Mouse (Mus musculus) MEL (cell line): ENCODE measurements around the gene Cbfa2t2. TPM values are rescaled to one million over a fixed set of nuclear protein-coding genes. Genes with fewer than 3 reads are reported as not detected.

Source experiments
- DNase-seq: peaks from one replicate; pipeline ENCODE4 v3.0.0; 2011; ENCODE audit warnings: low read depth, low spot score
- H3K27ac ChIP-seq: 2 replicates; pipeline ENCODE4 v1.5.1; 2012; ENCODE audit warnings: low read depth, mild to moderate bottlenecking, control low read depth, low read length, moderate library complexity; ENCODE audit not compliant: control insufficient read depth
- H3K27me3 ChIP-seq, 2 experiments: fragments of 150-350 bp in 1 of 2; sonication (generic) in 1 of 2; 2 replicates each; pipeline ENCODE4 v1.6.1; 2012; ENCODE audit warnings: low read length in 2 of 2, mild to moderate bottlenecking in 2 of 2, improper control_type of control experiment in 1 of 2, moderate library complexity in 1 of 2; ENCODE audit not compliant: insufficient read depth in 2 of 2, control insufficient read depth in 1 of 2
- H3K36me3 ChIP-seq, 2 experiments: 2 replicates each; pipeline ENCODE4 v1.6.1; 2012 to 2014; ENCODE audit warnings: low read length in 2 of 2, improper control_type of control experiment in 1 of 2, inconsistent platforms in 1 of 2, mild to moderate bottlenecking in 1 of 2; ENCODE audit not compliant: insufficient read depth in 2 of 2, control insufficient read depth in 1 of 2
- H3K4me1 ChIP-seq, 2 experiments: fragments of 150-350 bp in 1 of 2; sonication (generic) in 1 of 2; 2 replicates each; pipeline ENCODE4 v1.6.1; 2012; ENCODE audit warnings: low read length in 2 of 2, improper control_type of control experiment in 1 of 2, mild to moderate bottlenecking in 1 of 2; ENCODE audit not compliant: insufficient read depth in 2 of 2, control insufficient read depth in 1 of 2
- H3K4me3 ChIP-seq, 2 experiments: fragments of 150-350 bp in 1 of 2; sonication (generic) in 1 of 2; 2 replicates each; pipeline ENCODE4 v1.5.1; 2012; ENCODE audit warnings: low read depth in 2 of 2, low read length in 2 of 2, mild to moderate bottlenecking in 2 of 2, moderate library complexity in 2 of 2, control low read depth in 1 of 2, improper control_type of control experiment in 1 of 2; ENCODE audit not compliant: control insufficient read depth in 1 of 2, insufficient read depth in 1 of 2
- H3K79me2 ChIP-seq: 2 replicates; pipeline ENCODE4 v1.6.1; 2012; ENCODE audit warnings: mild to moderate bottlenecking, low read length, moderate library complexity; ENCODE audit not compliant: control insufficient read depth, poor library complexity, insufficient read depth
- H3K9ac ChIP-seq: 2 replicates; pipeline ENCODE4 v1.6.1; 2012; ENCODE audit warnings: low read depth, mild to moderate bottlenecking, control low read depth, low read length, moderate library complexity; ENCODE audit not compliant: control insufficient read depth, poor library complexity, severe bottlenecking
- H3K9me3 ChIP-seq: fragments of 150-350 bp; sonication (generic); replicated peaks from 2 replicates; pipeline ENCODE4 v1.6.1; 2012; ENCODE audit warnings: mild to moderate bottlenecking, low read length, improper control_type of control experiment, moderate library complexity; ENCODE audit not compliant: insufficient read depth
- BHLHE40 ChIP-seq: IDR thresholded peaks from 2 replicates; pipeline ENCODE4 v1.6.1; 2012; ENCODE audit warnings: low read depth, mild to moderate bottlenecking, inconsistent platforms, low read length, improper control_type of control experiment, borderline replicate concordance
- CHD1 ChIP-seq: IDR thresholded peaks from 2 replicates; pipeline ENCODE4 v1.6.1; 2012; ENCODE audit warnings: low read depth, mild to moderate bottlenecking, inconsistent platforms, low read length, improper control_type of control experiment
- E2F4 ChIP-seq: IDR thresholded peaks from 2 replicates; pipeline ENCODE4 v1.6.1; 2011; ENCODE audit warnings: low read depth, low read length, improper control_type of control experiment, borderline replicate concordance
- ELF1 ChIP-seq: IDR thresholded peaks from 2 replicates; pipeline ENCODE4 v1.6.1; 2014; ENCODE audit warnings: low read depth, mild to moderate bottlenecking, inconsistent platforms, low read length, improper control_type of control experiment, moderate library complexity
- ETS1 ChIP-seq: IDR thresholded peaks from 2 replicates; pipeline ENCODE4 v1.6.1; 2012; ENCODE audit warnings: low read depth, mild to moderate bottlenecking, inconsistent platforms, low read length, improper control_type of control experiment, moderate library complexity
- GABPA ChIP-seq: IDR thresholded peaks from 2 replicates; pipeline ENCODE4 v1.6.1; 2012; ENCODE audit warnings: low read depth, mild to moderate bottlenecking, inconsistent platforms, low read length, improper control_type of control experiment, moderate library complexity
- GATA1 ChIP-seq: IDR thresholded peaks from 2 replicates; pipeline ENCODE4 v1.6.1; 2011; ENCODE audit warnings: low read depth, low read length, improper control_type of control experiment
- MAFK ChIP-seq: IDR thresholded peaks from 2 replicates; pipeline ENCODE4 v1.6.1; 2011; ENCODE audit warnings: low read depth, mild to moderate bottlenecking, low read length, improper control_type of control experiment, borderline replicate concordance
- MAX ChIP-seq: IDR thresholded peaks from 2 replicates; pipeline ENCODE4 v1.6.1; 2011; ENCODE audit warnings: low read length, improper control_type of control experiment
- MAZ ChIP-seq: IDR thresholded peaks from 2 replicates; pipeline ENCODE4 v1.6.1; 2012; ENCODE audit warnings: low read depth, mild to moderate bottlenecking, inconsistent platforms, low read length, improper control_type of control experiment
- MXI1 ChIP-seq: IDR thresholded peaks from 2 replicates; pipeline ENCODE4 v1.6.1; 2011; ENCODE audit warnings: mild to moderate bottlenecking, low read depth, low read length, improper control_type of control experiment
- MYC ChIP-seq: IDR thresholded peaks from 2 replicates; pipeline ENCODE4 v1.6.1; 2011; ENCODE audit warnings: low read depth, mild to moderate bottlenecking, low read length, improper control_type of control experiment, moderate library complexity
- NELFE ChIP-seq: IDR thresholded peaks from 2 replicates; pipeline ENCODE4 v1.6.1; 2011; ENCODE audit warnings: low read depth, low read length, improper control_type of control experiment
- NRF1 ChIP-seq: IDR thresholded peaks from 2 replicates; pipeline ENCODE4 v1.6.1; 2014; ENCODE audit warnings: low read depth, mild to moderate bottlenecking, inconsistent platforms, low read length, improper control_type of control experiment, moderate library complexity; ENCODE audit not compliant: poor library complexity, insufficient read depth, severe bottlenecking
- POLR2A ChIP-seq, 2 experiments: IDR thresholded peaks; 2 replicates each; pipeline ENCODE4 v1.6.1; 2011 to 2012; ENCODE audit warnings: low read length in 2 of 2, mild to moderate bottlenecking in 2 of 2, control low read depth in 1 of 2, improper control_type of control experiment in 1 of 2, low read depth in 1 of 2, moderate library complexity in 1 of 2; ENCODE audit not compliant: control insufficient read depth in 1 of 2, insufficient read depth in 1 of 2, poor library complexity in 1 of 2
- POLR2AphosphoS5 ChIP-seq: IDR thresholded peaks from 2 replicates; pipeline ENCODE4 v1.6.1; 2012; ENCODE audit warnings: low read depth, borderline replicate concordance, mild to moderate bottlenecking, inconsistent platforms, low read length, moderate library complexity, mixed read lengths
- SIN3A ChIP-seq: IDR thresholded peaks from 2 replicates; pipeline ENCODE4 v1.6.1; 2012; ENCODE audit warnings: low read length, improper control_type of control experiment, inconsistent platforms
- SMC3 ChIP-seq: IDR thresholded peaks from 2 replicates; pipeline ENCODE4 v1.6.1; 2011; ENCODE audit warnings: low read depth, low read length, improper control_type of control experiment
- TCF12 ChIP-seq: IDR thresholded peaks from 2 replicates; pipeline ENCODE4 v1.6.1; 2014; ENCODE audit warnings: low read depth, mild to moderate bottlenecking, inconsistent platforms, low read length, improper control_type of control experiment, moderate library complexity
- USF1 ChIP-seq: IDR thresholded peaks from 2 replicates; pipeline ENCODE4 v1.6.1; 2014; ENCODE audit warnings: low read depth, mild to moderate bottlenecking, inconsistent platforms, low read length, improper control_type of control experiment, moderate library complexity
- USF2 ChIP-seq, 2 experiments: IDR thresholded peaks; 2 replicates each; pipeline ENCODE4 v1.6.1; 2011 to 2012; ENCODE audit warnings: improper control_type of control experiment in 2 of 2, low read length in 2 of 2, borderline replicate concordance in 1 of 2, inconsistent platforms in 1 of 2, low read depth in 1 of 2, mild to moderate bottlenecking in 1 of 2; ENCODE audit not compliant: insufficient read depth in 1 of 2
- ZC3H11A ChIP-seq: IDR thresholded peaks from 2 replicates; pipeline ENCODE4 v1.6.1; 2012; ENCODE audit warnings: low read depth, mild to moderate bottlenecking, inconsistent platforms, low read length, improper control_type of control experiment
- ZNF384 ChIP-seq: IDR thresholded peaks from 2 replicates; pipeline ENCODE4 v1.6.1; 2012; ENCODE audit warnings: low read depth, mild to moderate bottlenecking, inconsistent platforms, low read length, improper control_type of control experiment
- polyA plus RNA-seq, 2 experiments: library from polyadenylated mRNA; stranded (reverse) in 1 of 2; unstranded in 1 of 2; fragments of >175 nt in 1 of 2; fragments of >200 nt in 1 of 2; gene quantifications; 2 replicates each; pipeline versions ENCODE4 v1.2.1 to v1.2.4; 2012; ENCODE audit warnings: low replicate concordance in 2 of 2, low read depth in 1 of 2; ENCODE audit not compliant: insufficient read length in 2 of 2, insufficient read depth in 1 of 2, missing spikeins in 1 of 2
- total RNA-seq: library from RNA; depleted of rRNA; stranded (reverse); fragments of 300-350 nt; gene quantifications from 2 replicates; pipeline ENCODE4 v1.2.3, GENCODE M21; 2012

The Cbfa2t2 gene
- total and polyA plus RNA-seq, 3 experiments, result 5.9 to 23.1 TPM; not detected in 1

- Histone ChIP-seq H3K36me3 (peaks cover 0 to 25% of the 10 kb centered on the region in 2 experiments; a peak in 2 of 4 replicates), H3K79me2 (peaks cover 15% of the 10 kb centered on the region), H3K9me3 (no peaks in the 10 kb centered on the region), H3K4me1 (peaks cover 2 to 16% of the 10 kb centered on the region in 2 experiments; a peak in 3 of 4 replicates), H3K27me3 (no peaks in the 10 kb centered on the region), H3K27ac (no peak overlapping the region), H3K4me3 (no peak overlapping the region), H3K9ac (no peak overlapping the region)
- no peak for DNase-seq
- no peak for TF ChIP-seq POLR2AphosphoS5
- TF ChIP-seq GABPA, result no peak
- TF ChIP-seq SMC3, result no peak
- no peak for TF ChIP-seq MAFK
- no peak for TF ChIP-seq SIN3A
- TF ChIP-seq ELF1, result no peak
- TF ChIP-seq NRF1, result no peak
- no peak for TF ChIP-seq ZC3H11A
- TF ChIP-seq NELFE, result no peak
- TF ChIP-seq MYC, result no peak
- TF ChIP-seq MAZ, result no peak
- no peak for TF ChIP-seq GATA1
- TF ChIP-seq CHD1, result no peak
- no peak for TF ChIP-seq BHLHE40
- TF ChIP-seq E2F4, result no peak
- TF ChIP-seq TCF12, result no peak
- no peak for TF ChIP-seq USF2 (IDR thresholded peaks at IDR 0.05; ENCODE audit: borderline replicate concordance in 1 of 2, insufficient read depth in 1 of 2, low read depth in 1 of 2, low read length in 2 of 2)
- TF ChIP-seq POLR2A (IDR thresholded peaks at IDR 0.05; ENCODE audit: control insufficient read depth in 1 of 2, insufficient read depth in 1 of 2, low read depth in 1 of 2, low read length in 2 of 2, poor library complexity in 1 of 2), result no peak
These were observed 2.9 kb upstream of the Cbfa2t2 start for GRCm38 (mm10) chr2:154433391-154433790.

- Histone ChIP-seq H3K27ac (no peak overlapping the region), H3K9ac (no peak overlapping the region), H3K4me3 (no peak overlapping the region), H3K36me3 (peaks cover 0 to 25% of the 10 kb centered on the region in 2 experiments; a peak in 2 of 4 replicates), H3K9me3 (no peaks in the 10 kb centered on the region), H3K4me1 (peaks cover 2 to 16% of the 10 kb centered on the region in 2 experiments; a peak in 3 of 4 replicates), H3K27me3 (no peaks in the 10 kb centered on the region), H3K79me2 (peaks cover 23% of the 10 kb centered on the region)
- TF ChIP-seq MAX (no peak), USF1 (no peak), MYC (no peak), ETS1 (no peak), MXI1 (no peak), MAZ (no peak), GABPA (no peak), SMC3 (no peak), MAFK (no peak), ZNF384 (no peak), POLR2A (IDR thresholded peaks at IDR 0.05; ENCODE audit: control insufficient read depth in 1 of 2, insufficient read depth in 1 of 2, low read depth in 1 of 2, low read length in 2 of 2, poor library complexity in 1 of 2) (no peak)
- no peak for DNase-seq
These were observed 1.6 kb upstream of the Cbfa2t2 start for GRCm38 (mm10) chr2:154434690-154435089.
